Mouse (Mus musculus) erythroblast, embryonic 14.5 days (primary cell): ENCODE results near the gene Itpk1.

ENCODE experiments used
- GATA1 ChIP-seq: IDR thresholded peaks from 2 replicates; pipeline ENCODE4 v1.6.1; 2012; ENCODE audit warnings: low read length, inconsistent platforms, mixed read lengths
- TAL1 ChIP-seq: IDR thresholded peaks from 3 replicates; pipeline ENCODE4 v1.6.1; 2012; ENCODE audit warnings: low read length, inconsistent platforms, mixed read lengths

GRCm38 (mm10) chr12:102691761-102692160 lies 13.0 kb downstream of the Itpk1 start:
- no peak for TF ChIP-seq TAL1
- no peak for TF ChIP-seq GATA1
